Mouse (Mus musculus) CD4-positive helper T cell, adult 2 months (primary cell): ENCODE data around the gene Aamdc.

Source experiments
- DNase-seq: peaks from one replicate; pipeline ENCODE4 v3.0.0-alpha.2; 2012; ENCODE audit warnings: low read depth, missing footprints, low spot score

Gene Aamdc

GRCm38 (mm10) chr7:97514786-97515185, 64.5 kb downstream of the Aamdc start:
- DNase-seq, result no peak

- no peak for DNase-seq
These were observed 78.6 kb downstream of the Aamdc start for GRCm38 (mm10) chr7:97500555-97501209.
